Mouse (Mus musculus): ENCODE measurements around the gene Pom121.

Gene Pom121

DNA sequence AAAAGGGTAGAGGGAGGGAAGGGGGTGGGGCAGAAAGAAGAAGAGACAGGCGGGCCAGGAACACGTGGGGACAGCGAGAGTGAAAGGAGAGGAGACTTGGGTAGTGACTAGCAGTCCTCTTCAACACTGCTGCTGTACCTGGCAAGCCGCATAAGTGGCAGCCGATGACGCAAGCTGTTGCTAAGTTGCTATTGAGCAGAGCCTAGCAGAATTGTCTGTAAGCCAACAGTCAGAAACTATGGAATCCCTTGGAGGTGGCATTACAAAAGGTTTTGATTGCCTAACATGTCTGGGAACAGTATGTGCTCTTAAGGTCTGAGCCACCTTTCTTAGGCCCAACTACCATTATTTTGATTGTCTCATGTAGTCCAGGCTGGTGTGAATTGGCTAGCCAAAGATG, 26.0 kb downstream of the Pom121 start:
- DNase-seq (ENCODE audit: low spot score): no peak

GRCm38 (mm10) chr5:135367841-135368240, 26.5 kb downstream of the Pom121 start:
- no peak for DNase-seq (ENCODE audit: low spot score)

DNA sequence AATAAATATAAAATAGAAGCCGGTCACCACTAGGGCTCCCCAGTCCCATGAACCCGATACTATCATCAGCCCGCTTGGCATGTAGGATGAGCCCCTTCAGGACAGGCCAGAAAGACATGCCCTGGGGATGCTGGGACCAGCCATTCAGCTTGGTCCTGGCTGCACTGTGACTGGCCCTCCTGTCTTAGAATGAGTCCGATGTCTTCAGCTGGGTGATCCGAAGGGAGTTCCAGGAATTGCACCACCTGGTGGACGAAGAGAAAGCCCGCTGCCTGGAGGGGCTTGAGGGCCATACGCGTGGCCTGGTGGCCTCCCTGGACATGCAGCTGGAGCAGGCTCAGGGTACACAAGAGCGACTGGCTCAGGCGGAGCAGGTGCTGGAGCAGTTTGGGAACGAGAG, 30.8 kb downstream of the Pom121 start:
- DNase-seq (ENCODE audit: low spot score): no peak

DNA sequence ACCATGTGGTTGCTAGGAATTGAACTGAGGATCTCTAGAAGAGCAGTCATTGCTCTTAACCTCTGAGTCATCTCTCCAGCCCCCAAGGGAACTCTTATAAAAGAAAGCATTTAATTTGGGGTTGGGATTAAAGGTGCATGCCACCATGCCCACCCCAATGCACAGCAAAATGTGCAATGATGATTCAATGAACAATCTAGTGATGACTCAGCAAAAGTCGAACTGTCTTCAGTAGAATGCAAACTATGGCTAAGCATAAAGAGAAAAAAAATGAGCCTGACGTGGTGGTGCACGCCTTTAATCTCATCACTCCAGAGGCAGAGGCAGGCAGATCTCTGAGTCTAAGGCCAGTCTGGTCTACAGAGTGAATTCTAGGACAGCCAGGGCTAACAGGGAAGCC, 31.8 kb downstream of the Pom121 start:
- no peak for DNase-seq (ENCODE audit: low spot score)

GRCm38 (mm10) chr5:135359772-135360171, 34.6 kb downstream of the Pom121 start:
- DNase-seq (ENCODE audit: low spot score): no peak

DNA sequence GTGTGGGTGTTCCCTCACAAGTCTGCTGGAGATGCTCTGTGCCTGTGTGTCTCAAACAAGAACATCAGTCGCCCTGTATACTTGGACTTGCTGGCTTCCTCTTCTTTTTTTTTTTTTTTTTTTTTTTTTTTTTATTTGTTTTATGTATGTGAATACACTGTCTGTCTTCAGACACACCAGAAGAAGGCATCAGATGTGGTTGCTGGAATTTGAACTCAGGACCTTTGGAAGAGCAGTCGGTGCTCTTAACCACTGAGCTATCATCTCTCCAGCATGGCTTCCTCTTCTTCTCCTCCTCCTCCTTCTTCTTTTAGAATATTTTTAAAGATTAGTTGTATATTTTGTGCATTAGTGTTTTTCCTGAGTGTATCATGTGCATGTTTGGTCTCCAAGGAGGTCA, 36.8 kb downstream of the Pom121 start:
- DNase-seq (ENCODE audit: low spot score): peak; percentile 76

DNA sequence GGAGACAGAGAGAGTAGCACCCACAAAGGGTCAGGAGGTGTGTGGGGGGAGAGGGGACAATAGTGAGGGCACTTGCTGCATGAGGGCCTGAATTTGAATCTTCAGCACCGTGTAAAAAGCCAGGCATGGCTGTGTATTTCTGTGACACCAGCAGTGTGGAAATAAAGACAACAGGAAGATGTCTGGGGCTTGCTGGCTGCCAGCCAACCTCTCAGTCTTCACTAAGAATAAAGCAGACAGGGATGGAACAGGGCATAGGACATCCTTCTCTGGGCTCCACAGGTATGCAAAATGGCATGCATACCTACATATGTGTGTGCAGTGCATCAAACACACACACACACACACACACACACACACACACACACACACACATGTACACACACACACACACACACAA, 38.3 kb downstream of the Pom121 start:
- DNase-seq (ENCODE audit: low spot score): no peak

DNA sequence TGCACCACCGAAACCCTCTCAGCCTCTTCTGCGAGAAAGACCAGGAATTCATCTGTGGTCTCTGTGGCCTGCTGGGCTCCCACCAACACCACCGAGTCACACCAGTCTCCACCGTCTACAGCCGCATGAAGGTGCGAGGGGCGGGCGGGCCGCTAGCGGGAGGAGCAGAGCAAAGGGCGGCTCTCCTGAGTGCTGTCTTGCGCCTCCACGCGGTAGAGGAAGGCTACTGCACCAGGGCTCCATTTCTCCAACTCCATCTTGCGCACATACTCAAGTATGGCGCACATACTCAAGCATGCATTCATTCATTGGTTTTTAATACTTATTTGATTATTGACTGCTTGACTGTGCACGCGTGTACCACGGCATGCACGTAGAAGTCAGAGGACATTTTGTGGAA, 40.8 kb downstream of the Pom121 start:
- no peak for DNase-seq (ENCODE audit: low spot score)

DNA sequence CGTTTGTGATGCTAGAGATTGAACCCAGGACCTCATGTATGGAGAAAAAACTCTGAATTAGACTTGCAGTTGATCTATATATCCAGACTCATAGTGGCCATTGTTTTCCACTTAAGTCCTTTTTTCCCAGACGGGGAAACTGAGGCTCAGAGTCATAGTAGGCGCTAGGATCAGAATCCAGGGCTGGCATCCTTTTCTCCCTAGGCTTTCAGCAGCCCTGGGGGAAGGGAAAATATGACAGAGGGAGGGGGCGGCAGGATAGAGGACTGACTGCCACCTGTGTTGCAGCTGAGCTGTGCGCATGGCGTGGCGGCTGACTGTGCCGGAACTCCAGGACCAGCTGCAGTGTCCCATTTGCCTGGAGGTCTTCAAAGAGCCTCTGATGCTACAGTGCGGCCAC, 41.4 kb downstream of the Pom121 start, which contains the start of gene Trim50:
Gene Trim50, plus strand, starts transcription at position 301 of the 400 bp plus-strand sequence.
- no peak for DNase-seq (ENCODE audit: low spot score)

- no peak for DNase-seq (ENCODE audit: low spot score)
These were observed 42.7 kb downstream of the Pom121 start for GRCm38 (mm10) chr5:135351606-135352005.

DNA sequence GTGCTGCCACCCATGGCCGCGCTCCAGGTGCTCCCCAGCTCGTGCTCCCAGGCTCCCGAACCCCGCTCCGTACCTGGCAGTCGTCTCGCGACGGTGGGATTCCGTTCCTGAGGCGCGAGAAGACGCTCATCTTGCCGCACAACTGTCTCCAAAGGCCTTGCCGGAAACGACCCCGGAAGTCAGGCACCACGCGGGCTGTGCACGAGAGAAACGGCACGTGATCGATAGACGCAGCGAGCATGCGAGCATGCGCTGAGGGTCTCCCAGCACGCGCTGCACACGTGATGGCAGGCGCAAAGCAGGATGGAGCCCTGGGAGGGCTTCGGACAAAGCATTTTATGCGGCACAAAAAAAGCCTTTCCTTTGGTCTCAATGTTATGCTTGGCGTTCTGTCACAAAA, 44.5 kb downstream of the Pom121 start, which contains the start of gene Fkbp6:
Gene Fkbp6, minus strand, starts transcription at position 183 of the 400 bp plus-strand sequence.
- no peak for DNase-seq (ENCODE audit: low spot score)

GRCm38 (mm10) chr5:135347511-135348011, 46.8 kb downstream of the Pom121 start:
- DNase-seq (ENCODE audit: low spot score): no peak

DNA sequence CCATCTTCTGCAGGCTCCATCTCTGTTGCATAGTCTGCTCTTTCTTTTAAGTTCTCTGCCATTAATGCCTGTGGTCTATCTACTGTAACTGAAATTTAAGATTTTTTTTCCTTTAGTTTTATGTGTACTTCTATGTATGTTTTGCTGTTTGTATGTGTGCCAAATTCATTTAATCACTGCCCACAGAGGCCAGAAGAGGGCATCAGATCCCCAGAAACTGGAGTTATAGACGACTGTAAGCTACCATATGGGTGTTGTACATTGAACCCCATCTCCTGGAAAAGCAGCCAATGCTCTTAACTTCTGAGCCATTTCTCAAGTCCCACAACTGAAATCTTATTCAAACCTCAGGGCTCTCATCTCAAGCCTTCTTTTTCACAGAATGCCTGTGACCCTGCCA, 47.9 kb downstream of the Pom121 start:
- DNase-seq (ENCODE audit: low spot score): no peak

- no peak for DNase-seq (ENCODE audit: low spot score)
These were observed 48.4 kb downstream of the Pom121 start for GRCm38 (mm10) chr5:135345989-135346388.

GRCm38 (mm10) chr5:135337575-135337974, 56.8 kb downstream of the Pom121 start:
- DNase-seq (ENCODE audit: low spot score): no peak

GRCm38 (mm10) chr5:135331161-135331560, 63.2 kb downstream of the Pom121 start:
- no peak for DNase-seq (ENCODE audit: low spot score)

GRCm38 (mm10) chr5:135330201-135330600, 64.1 kb downstream of the Pom121 start:
- DNase-seq (ENCODE audit: low spot score): no peak

DNA sequence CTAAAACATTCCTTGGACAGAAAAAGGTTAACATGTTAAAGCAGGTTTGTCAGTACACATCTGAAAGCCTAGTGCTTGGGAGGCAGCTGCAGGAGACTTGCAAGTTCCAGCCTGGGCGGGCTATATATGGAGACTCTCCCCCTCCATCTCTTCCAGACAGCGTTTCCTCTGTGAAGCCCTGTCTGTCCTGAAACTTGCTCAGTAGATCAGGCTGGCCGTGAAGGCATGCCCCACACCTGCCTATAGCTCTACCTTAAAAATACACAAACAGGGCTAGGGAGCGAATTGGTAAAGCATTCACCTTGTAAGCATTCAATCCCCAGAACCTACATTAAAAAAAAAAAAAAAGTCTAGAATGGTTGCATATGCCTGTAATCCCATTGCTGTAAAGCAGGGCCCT, 64.9 kb downstream of the Pom121 start:
- no peak for DNase-seq (ENCODE audit: low spot score)
